Mouse (Mus musculus) liver, embryonic 16.5 days (tissue): ENCODE measurements around the gene Nxnl2. TPM values are rescaled to one million over a fixed set of nuclear protein-coding genes. Genes with fewer than 3 reads are reported as not detected.

Experiments used
- ATAC-seq: fragments of 200-750 bp; cut with Nextera tagmentation; 2 replicates; pipeline ENCODE4 v1.8.0; 2017; ENCODE audit warnings: low read depth, mild to moderate bottlenecking, moderate number of reproducible peaks, moderate library complexity
- H3K27ac ChIP-seq: fragments of 300-500 bp; sonication (generic); 2 replicates; pipeline ENCODE4 v1.5.1; 2014; ENCODE audit warnings: mild to moderate bottlenecking, low read length
- H3K27me3 ChIP-seq: fragments of 300-500 bp; sonication (generic); 2 replicates; pipeline ENCODE4 v1.6.1; 2014; ENCODE audit warnings: low read depth, low read length, mixed read lengths; ENCODE audit not compliant: control insufficient read depth, insufficient read depth
- H3K36me3 ChIP-seq: fragments of 300-500 bp; sonication (generic); 2 replicates; pipeline ENCODE4 v1.6.1; 2014; ENCODE audit warnings: mild to moderate bottlenecking; ENCODE audit not compliant: control insufficient read depth, insufficient read depth
- H3K4me1 ChIP-seq: fragments of 300-500 bp; sonication (generic); 2 replicates; pipeline ENCODE4 v1.6.1; 2014; ENCODE audit warnings: low read depth, low read length, mixed read lengths; ENCODE audit not compliant: control insufficient read depth
- H3K4me2 ChIP-seq: fragments of 300-500 bp; sonication (generic); 2 replicates; pipeline ENCODE4 v1.6.1; 2014; ENCODE audit warnings: low read depth, low read length, mixed read lengths
- H3K4me3 ChIP-seq: fragments of 300-500 bp; sonication (generic); 2 replicates; pipeline ENCODE4 v1.5.1; 2014; ENCODE audit warnings: low read depth, mild to moderate bottlenecking, low read length
- H3K9ac ChIP-seq: fragments of 300-500 bp; sonication (generic); 2 replicates; pipeline ENCODE4 v1.6.1; 2014; ENCODE audit warnings: low read depth, low read length
- H3K9me3 ChIP-seq: fragments of 300-500 bp; sonication (generic); replicated peaks from 2 replicates; pipeline ENCODE4 v1.6.1; 2016; ENCODE audit warnings: low read length; ENCODE audit not compliant: control insufficient read depth
- WGBS: fragments of 180-500 bp; shearing (Covaris S2); extraction: QIAGEN DNeasy Blood & Tissue Kit; methylation state at CpG from one replicate; pipeline ENCODE4 v1.1.7; 2014; ENCODE audit not compliant: insufficient replicate concordance; 5-methylcytosine and 5-hydroxymethylcytosine counted together
- polyA plus RNA-seq: library from polyadenylated mRNA; unstranded; fragments of >200 nt; fragmentation: Nextera tagmentation; extraction: Ambion mirVana; gene quantifications from 2 replicates; pipeline ENCODE4 v1.2.1, GENCODE M21; 2015

Gene Nxnl2
- polyA plus RNA-seq = 0.07 and 0.19 TPM in 2 replicates

DNA sequence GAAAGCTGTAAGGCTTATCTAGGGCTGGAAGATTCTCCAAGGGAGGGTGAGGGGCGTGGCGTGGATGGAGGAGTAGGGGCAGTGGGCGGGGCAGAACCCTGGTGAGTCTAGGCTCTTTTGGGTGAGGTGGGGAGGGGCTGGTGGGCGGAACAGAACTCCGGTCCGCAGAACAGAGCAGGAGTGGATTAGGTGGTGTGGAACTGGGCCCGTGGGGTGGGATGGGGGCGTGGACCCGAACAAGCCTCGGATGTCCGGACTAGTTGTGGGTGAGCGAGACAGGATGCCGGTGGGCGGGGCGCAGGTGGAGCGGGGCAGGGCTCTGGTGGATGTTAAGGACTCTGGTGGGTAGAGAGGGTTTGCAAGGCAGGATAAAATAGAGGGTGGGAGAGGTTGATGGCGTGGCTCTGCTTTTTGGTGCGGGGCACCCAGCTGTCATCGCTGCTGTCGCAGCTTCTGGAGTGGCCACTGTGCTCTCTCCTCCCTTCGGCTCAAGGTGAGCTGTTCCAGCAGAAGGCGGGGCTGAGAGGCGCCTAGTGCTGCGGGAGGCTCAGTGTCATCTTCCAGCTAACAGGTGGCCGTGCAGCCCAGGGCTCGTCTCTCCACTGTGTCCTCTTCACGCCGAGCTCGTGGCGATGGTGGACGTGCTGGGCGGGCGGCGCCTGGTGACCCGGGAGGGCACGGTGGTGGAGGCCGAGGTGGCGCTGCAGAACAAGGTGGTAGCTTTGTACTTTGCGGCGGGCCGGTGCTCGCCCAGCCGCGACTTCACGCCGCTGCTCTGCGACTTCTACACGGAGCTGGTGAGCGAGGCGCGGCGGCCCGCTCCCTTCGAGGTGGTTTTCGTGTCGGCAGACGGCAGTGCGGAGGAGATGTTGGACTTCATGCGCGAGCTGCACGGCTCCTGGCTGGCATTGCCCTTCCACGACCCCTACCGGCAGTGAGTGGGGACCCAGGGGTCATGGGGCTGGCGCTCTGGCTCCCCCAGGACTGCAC is at the start of gene Nxnl2:
Nxnl2 (plus strand) TSS at position 332 of the 990 bp plus-strand sequence.
- Histone ChIP-seq H3K4me1 (peaks cover 2% of the 10 kb centered on the region), H3K4me2 (peak within 1 kb of the TSS; percentile 66), H3K36me3 (no peaks in the 10 kb centered on the region), H3K27ac (no peak within 1 kb of the TSS), H3K27me3 (peaks cover 26% of the 10 kb centered on the region), H3K9ac (no peak within 1 kb of the TSS), H3K4me3 (peak within 1 kb of the TSS; percentile 50), H3K9me3 (no peaks in the 10 kb centered on the region)
- 1% methylated on average over 64 of the region's 64 CpGs for WGBS
- ATAC-seq = no peak

GRCm38 (mm10) chr13:51121966-51122365 is 48.9 kb upstream of the Nxnl2 start:
- Histone ChIP-seq H3K9me3 (no peaks in the 10 kb centered on the region), H3K36me3 (no peaks in the 10 kb centered on the region), H3K27ac (no peak overlapping the region), H3K27me3 (no peaks in the 10 kb centered on the region), H3K4me2 (no peak overlapping the region), H3K4me1 (peaks cover 7% of the 10 kb centered on the region), H3K4me3 (no peak overlapping the region), H3K9ac (no peak overlapping the region)
- 24% methylated on average over 1 of the region's 1 CpGs for WGBS
- ATAC-seq = no peak

GRCm38 (mm10) chr13:51122771-51123170 is 48.1 kb upstream of the Nxnl2 start:
- 72% methylated on average over 8 of the region's 8 CpGs for whole genome bisulfite sequencing
- H3K4me1 ChIP-seq = peaks cover 7% of the 10 kb centered on the region
- ATAC-seq = no peak

DNA sequence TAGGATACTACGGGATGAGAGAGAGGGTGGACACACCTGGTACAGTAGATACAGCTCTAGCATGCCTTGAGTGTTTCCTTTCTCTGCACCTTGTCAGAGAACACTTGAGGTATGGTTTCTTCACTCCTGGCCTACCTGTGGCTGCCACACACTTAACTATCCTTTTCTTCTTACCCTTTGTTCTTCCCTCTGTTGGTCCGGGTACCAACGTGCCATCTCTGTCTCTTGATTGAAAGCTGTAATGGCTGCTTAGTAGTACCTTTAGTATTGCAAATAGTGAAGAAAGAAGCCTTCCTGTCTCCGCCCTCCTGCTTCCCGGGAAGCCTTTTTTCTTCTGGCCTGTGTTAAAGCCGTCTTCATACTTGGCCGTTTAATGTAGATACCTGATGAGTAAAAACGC is 45.5 kb upstream of the Nxnl2 start:
- H3K4me3 ChIP-seq = no peak overlapping the region
- no peak overlapping the region for H3K4me2 ChIP-seq
- H3K36me3 ChIP-seq = no peaks in the 10 kb centered on the region
- no peaks in the 10 kb centered on the region for H3K9me3 ChIP-seq
- no peaks in the 10 kb centered on the region for H3K27me3 ChIP-seq
- no peak overlapping the region for H3K27ac ChIP-seq
- no peak for ATAC-seq
- WGBS = 67% methylated on average over 8 of the region's 8 CpGs
- H3K9ac ChIP-seq = no peak overlapping the region
- peaks cover 7% of the 10 kb centered on the region for H3K4me1 ChIP-seq

More at GRCm38 (mm10) chr13:51122771-51123170, 48.1 kb upstream of the Nxnl2 start:
- H3K9me3 ChIP-seq = no peaks in the 10 kb centered on the region
- H3K4me2 ChIP-seq = no peak overlapping the region
- H3K4me3 ChIP-seq = no peak overlapping the region
- no peak overlapping the region for H3K9ac ChIP-seq
- H3K36me3 ChIP-seq = no peaks in the 10 kb centered on the region
- H3K27ac ChIP-seq = no peak overlapping the region
- H3K27me3 ChIP-seq = no peaks in the 10 kb centered on the region

GRCm38 (mm10) chr13:51127906-51128305 is 42.9 kb upstream of the Nxnl2 start:
- Histone ChIP-seq H3K9me3 (no peaks in the 10 kb centered on the region), H3K36me3 (no peaks in the 10 kb centered on the region), H3K27ac (no peak overlapping the region), H3K9ac (no peak overlapping the region), H3K27me3 (no peaks in the 10 kb centered on the region), H3K4me2 (no peak overlapping the region), H3K4me3 (no peak overlapping the region), H3K4me1 (no peaks in the 10 kb centered on the region; the same call in 1 of the 2 replicates)
- ATAC-seq = no peak
- 23% methylated on average over 2 of the region's 2 CpGs for WGBS

DNA sequence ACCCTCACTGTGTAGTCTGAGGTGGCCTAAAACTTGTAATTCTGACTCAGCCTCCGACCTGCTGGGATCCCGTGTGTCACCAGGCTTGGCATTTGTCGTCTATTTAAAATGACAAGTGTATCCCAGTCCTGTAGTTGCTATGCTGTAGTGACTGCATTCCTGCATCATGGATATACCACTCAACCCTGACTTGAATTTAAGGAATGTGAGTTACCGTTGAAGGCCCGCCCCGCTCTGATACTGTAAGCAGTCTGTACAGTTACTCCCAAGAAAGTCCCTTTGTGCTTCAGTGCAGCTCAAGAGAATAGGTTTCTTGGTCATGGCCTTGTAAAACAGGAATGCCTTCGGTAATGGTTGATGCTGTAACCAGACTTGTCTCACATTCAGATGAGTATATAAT is 42.4 kb upstream of the Nxnl2 start:
- no peaks in the 10 kb centered on the region; the same call in 1 of the 2 replicates for H3K4me1 ChIP-seq
- no peak overlapping the region for H3K4me3 ChIP-seq
- no peak overlapping the region for H3K27ac ChIP-seq
- no peak for ATAC-seq
- no peak overlapping the region for H3K9ac ChIP-seq
- no peaks in the 10 kb centered on the region for H3K27me3 ChIP-seq
- H3K4me2 ChIP-seq = no peak overlapping the region
- WGBS = 83% methylated on average over 7 of the region's 7 CpGs
- H3K9me3 ChIP-seq = no peaks in the 10 kb centered on the region
- H3K36me3 ChIP-seq = no peaks in the 10 kb centered on the region

- WGBS = 63% methylated on average over 10 of the region's 10 CpGs
- Histone ChIP-seq H3K9ac (no peak overlapping the region), H3K9me3 (no peaks in the 10 kb centered on the region), H3K4me3 (no peak overlapping the region), H3K27ac (no peak overlapping the region), H3K36me3 (no peaks in the 10 kb centered on the region), H3K27me3 (no peaks in the 10 kb centered on the region), H3K4me2 (no peak overlapping the region), H3K4me1 (no peaks in the 10 kb centered on the region)
- no peak for ATAC-seq
Measured at GRCm38 (mm10) chr13:51131179-51131578, 39.6 kb upstream of the Nxnl2 start.

DNA sequence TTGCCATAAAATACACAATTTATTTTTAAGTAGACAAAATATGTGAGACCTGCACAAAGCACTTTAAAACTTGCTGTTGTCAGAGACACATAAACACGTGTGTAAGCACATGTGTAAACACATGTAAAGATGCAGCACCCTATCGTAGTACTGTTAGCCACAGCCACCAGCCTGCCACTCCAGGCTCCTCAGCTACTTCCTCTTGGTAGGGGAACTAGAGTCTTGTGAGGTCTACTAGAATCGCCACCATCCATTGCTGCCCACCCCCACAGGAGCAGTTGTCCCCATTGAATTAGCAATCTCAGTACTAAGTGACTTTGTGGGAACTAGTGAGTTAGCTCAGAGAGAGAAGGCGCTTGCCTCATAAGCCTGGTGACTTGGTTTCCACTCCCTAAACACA is 34.5 kb upstream of the Nxnl2 start:
- Histone ChIP-seq H3K9me3 (no peaks in the 10 kb centered on the region), H3K27me3 (no peaks in the 10 kb centered on the region), H3K4me2 (no peak overlapping the region), H3K27ac (no peak overlapping the region), H3K9ac (no peak overlapping the region), H3K4me1 (no peaks in the 10 kb centered on the region; the same call in 1 of the 2 replicates), H3K4me3 (no peak overlapping the region), H3K36me3 (peaks cover 5% of the 10 kb centered on the region; the same call in 1 of the 2 replicates)
- no peak for ATAC-seq
- WGBS = 42% methylated on average over 4 of the region's 4 CpGs
